Mouse (Mus musculus) hindbrain, embryonic 11.5 days (tissue): ENCODE results near the gene Chst2. TPM values are rescaled to one million over a fixed set of nuclear protein-coding genes. Genes with fewer than 3 reads are reported as not detected.

Experiments
- ATAC-seq: fragments of 200-750 bp; cut with Nextera tagmentation; 2 replicates; pipeline ENCODE4 v1.8.0; 2017; ENCODE audit warnings: mild to moderate bottlenecking, moderate TSS enrichment, moderate library complexity; ENCODE audit not compliant: low FRiP score
- DNase-seq: peaks from one replicate; pipeline ENCODE4 v3.0.0-alpha.2; 2015; ENCODE audit warnings: low spot score
- H3K27ac ChIP-seq: fragments of 300-500 bp; sonication (generic); 2 replicates; pipeline ENCODE4 v1.5.1; 2014; ENCODE audit warnings: mild to moderate bottlenecking, low read depth, low read length
- H3K27me3 ChIP-seq: fragments of 300-500 bp; sonication (generic); 2 replicates; pipeline ENCODE4 v1.6.1; 2014; ENCODE audit warnings: mild to moderate bottlenecking, low read length, moderate library complexity, mixed read lengths; ENCODE audit not compliant: control insufficient read depth, insufficient read depth
- H3K36me3 ChIP-seq: fragments of 300-500 bp; sonication (generic); 2 replicates; pipeline ENCODE4 v1.6.1; 2014; ENCODE audit warnings: mild to moderate bottlenecking, low read length, moderate library complexity, mixed read lengths; ENCODE audit not compliant: control insufficient read depth, insufficient read depth
- H3K4me1 ChIP-seq: fragments of 300-500 bp; sonication (generic); replicated peaks from 2 replicates; pipeline ENCODE4 v1.6.1; 2014; ENCODE audit warnings: low read length, mixed read lengths; ENCODE audit not compliant: control insufficient read depth, insufficient read depth
- H3K4me2 ChIP-seq: fragments of 300-500 bp; sonication (generic); replicated peaks from 2 replicates; pipeline ENCODE4 v1.6.1; 2014; ENCODE audit warnings: mild to moderate bottlenecking, low read depth, low read length
- H3K4me3 ChIP-seq: fragments of 300-500 bp; sonication (generic); 2 replicates; pipeline ENCODE4 v1.5.1; 2014; ENCODE audit warnings: low read depth, low read length
- H3K9ac ChIP-seq: fragments of 300-500 bp; sonication (generic); 2 replicates; pipeline ENCODE4 v1.6.1; 2014; ENCODE audit warnings: low read depth, low read length
- H3K9me3 ChIP-seq: fragments of 300-500 bp; sonication (generic); 2 replicates; pipeline ENCODE4 v1.6.1; 2016; ENCODE audit warnings: low read length; ENCODE audit not compliant: control insufficient read depth
- WGBS: fragments of 180-500 bp; shearing (Covaris S2); extraction: QIAGEN DNeasy Blood & Tissue Kit; methylation state at CpG from one replicate; pipeline ENCODE4 v1.1.7; 2014; 5-methylcytosine and 5-hydroxymethylcytosine counted together
- polyA plus RNA-seq: library from polyadenylated mRNA; unstranded; fragments of >200 nt; fragmentation: Nextera tagmentation; extraction: Ambion mirVana; gene quantifications from 2 replicates; pipeline ENCODE4 v1.2.1, GENCODE M21; 2014

Chst2 gene
- polyA plus RNA-seq, 1 experiment from 2014 or later = 7.5 TPM

DNA sequence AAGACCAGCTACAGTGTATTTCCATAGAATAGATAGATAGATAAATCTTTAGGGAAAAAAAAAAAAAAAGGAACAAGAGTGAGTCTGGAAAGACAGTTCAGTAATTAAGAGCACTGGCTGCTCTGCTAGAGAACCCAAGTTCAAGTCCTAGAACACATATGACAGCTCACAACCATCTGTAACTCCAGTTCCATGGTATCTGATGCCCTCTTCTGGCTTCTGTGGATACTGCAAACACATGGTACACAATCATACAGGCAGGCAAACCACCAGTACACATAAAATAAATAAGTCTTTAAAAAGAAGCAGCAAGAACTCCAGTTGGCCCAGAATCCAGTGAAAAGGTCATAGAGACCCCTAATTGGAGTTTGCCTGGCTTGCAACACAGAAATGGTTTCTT is 7.4 kb upstream of the Chst2 start:
- no peak overlapping the region for H3K27ac ChIP-seq
- H3K9me3 ChIP-seq = no peaks in the 10 kb centered on the region
- peak; percentile 15 for DNase-seq

DNA sequence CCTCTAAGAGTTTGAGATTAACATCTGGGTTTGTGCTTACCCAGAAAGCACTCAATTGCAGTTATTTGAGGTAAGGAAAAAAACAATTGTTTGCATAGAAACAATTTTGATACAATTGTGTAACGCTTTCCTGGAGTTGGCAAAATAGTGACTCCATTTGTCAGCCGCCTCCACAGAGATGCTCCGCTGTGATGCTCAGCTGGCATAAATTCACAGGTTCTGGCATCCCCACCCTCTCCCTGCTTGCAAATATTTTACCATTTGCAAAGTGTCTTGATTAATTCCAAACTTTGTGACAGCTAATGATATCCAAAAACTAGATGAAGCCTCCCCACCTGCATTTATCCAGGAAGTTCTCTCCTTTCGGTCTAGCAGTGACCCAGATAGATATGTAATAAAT is 5.5 kb upstream of the Chst2 start:
- DNase-seq (no peak), ATAC-seq (no peak)
- Histone ChIP-seq H3K4me2 (no peak overlapping the region), H3K4me3 (no peak overlapping the region), H3K4me1 (no peaks in the 10 kb centered on the region), H3K9ac (no peak overlapping the region), H3K27me3 (no peaks in the 10 kb centered on the region; the same call in 1 of the 2 replicates), H3K36me3 (no peaks in the 10 kb centered on the region), H3K9me3 (no peaks in the 10 kb centered on the region), H3K27ac (no peak overlapping the region)
- 89% methylated on average over 4 of the region's 4 CpGs for WGBS

More for the DNA sequence above, 7.4 kb upstream of the Chst2 start:
- ATAC-seq = no peak
- H3K4me3 ChIP-seq = no peak overlapping the region
- H3K27me3 ChIP-seq = no peaks in the 10 kb centered on the region
- no peaks in the 10 kb centered on the region for H3K36me3 ChIP-seq
- no peak overlapping the region for H3K9ac ChIP-seq
- no peaks in the 10 kb centered on the region for H3K4me1 ChIP-seq
- H3K4me2 ChIP-seq = no peak overlapping the region

DNA sequence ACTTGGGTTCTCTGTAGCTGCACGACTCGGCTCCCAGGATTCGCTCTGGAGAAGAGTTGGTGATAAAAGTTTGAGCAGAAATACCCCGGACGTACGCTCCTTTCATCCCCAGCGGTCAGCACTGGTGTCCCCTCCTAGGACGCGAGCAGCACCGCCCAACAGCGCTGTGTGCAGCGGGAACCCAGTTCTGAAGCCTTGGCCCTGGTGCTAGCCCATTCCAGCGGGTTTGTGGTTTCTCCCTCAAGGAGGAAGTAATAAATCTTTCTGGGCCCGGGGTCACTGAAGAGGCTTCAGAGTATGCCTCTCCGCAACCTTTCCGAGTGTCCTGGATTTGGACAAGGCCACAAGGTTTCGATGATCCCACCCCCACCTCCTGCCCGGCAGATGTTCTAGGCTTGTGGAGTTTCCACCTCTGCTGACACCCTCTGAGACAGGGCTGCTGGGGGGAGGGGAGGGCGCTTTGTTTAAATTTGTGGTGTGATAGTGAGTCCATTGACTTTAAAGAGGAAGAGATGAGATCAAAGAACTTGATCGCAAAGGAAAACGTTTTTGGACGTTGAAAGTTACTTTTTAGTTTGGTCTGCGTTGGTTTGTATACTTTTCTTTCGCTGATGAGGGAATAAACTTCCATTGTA is 1.2 kb upstream of the Chst2 start:
- H3K27ac ChIP-seq = peak overlapping the region; percentile 66
- WGBS = under 1% methylated on average over 24 of the region's 24 CpGs
- peak overlapping the region; percentile 68 for H3K9ac ChIP-seq
- H3K4me3 ChIP-seq = peak overlapping the region; percentile 46
- peak overlapping the region; percentile 98 for H3K4me2 ChIP-seq
- H3K9me3 ChIP-seq = no peaks in the 10 kb centered on the region
- no peaks in the 10 kb centered on the region for H3K36me3 ChIP-seq
- ATAC-seq = peak; percentile 35
- H3K27me3 ChIP-seq = no peaks in the 10 kb centered on the region; the same call in 1 of the 2 replicates
- no peak for DNase-seq
- H3K4me1 ChIP-seq = no peaks in the 10 kb centered on the region

DNA sequence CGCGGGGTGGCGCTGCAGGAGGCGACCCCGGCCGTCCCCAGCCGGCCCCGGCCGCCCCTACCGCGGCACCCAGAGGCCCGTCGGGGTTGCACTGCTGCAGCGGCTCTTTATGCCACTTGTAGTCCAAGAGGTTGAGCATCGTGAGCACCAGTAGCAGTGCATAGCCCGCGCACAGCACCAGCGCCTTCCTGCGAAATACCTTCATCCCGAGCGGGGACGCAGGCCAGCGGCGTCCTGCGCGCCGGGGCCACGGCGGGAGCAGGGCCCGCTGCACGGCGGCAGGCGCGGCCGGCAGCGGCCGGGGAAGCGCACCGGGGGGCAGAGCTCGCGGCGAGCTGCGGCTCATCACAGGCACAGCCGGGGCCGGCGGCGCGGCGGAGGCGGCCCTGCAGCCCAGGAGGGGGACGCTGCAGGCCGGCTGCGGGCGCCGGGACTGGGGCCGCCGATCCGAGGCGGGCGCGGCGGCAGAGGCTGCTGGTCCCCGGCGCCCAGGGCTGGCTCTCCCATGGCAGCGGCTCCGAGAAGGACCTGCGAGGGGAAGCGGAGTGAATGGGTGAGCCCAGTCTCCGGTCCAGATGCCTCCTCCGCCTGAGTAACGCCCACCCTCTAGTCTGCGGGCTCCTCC is 464 bp downstream of the Chst2 start:
- H3K4me3 ChIP-seq = peak overlapping the region; percentile 46
- H3K36me3 ChIP-seq = no peaks in the 10 kb centered on the region
- peak; percentile 53 for ATAC-seq
- WGBS = under 1% methylated on average over 55 of the region's 72 CpGs
- H3K9me3 ChIP-seq = no peaks in the 10 kb centered on the region
- no peak overlapping the region; the same call in 1 of the 2 replicates for H3K27ac ChIP-seq
- H3K4me2 ChIP-seq = peak overlapping the region; percentile 98
- no peaks in the 10 kb centered on the region for H3K4me1 ChIP-seq
- no peak for DNase-seq
- H3K27me3 ChIP-seq = no peaks in the 10 kb centered on the region; the same call in 1 of the 2 replicates
- peak overlapping the region; percentile 68 for H3K9ac ChIP-seq

DNA sequence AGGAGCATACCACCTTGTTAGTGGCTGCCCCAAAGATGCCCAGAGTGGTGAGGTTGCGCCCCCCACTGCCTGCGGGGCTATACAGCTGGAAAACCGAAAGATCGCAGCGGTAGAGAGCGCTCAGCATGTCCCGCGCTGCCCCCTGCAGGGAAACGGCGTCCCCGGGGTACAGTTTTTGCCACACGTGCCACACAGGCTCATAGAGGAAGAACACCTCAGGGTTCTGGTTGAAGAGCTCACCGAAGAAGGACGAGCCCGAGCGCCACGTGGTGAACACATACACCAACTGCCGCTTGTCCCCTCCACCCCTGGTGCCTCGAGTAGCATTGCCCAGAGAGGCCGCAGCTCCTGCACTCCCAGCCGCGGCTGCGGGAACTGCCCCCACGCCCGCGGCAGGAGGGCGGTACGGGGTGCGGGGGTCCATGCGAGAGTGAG is 994 bp downstream of the Chst2 start:
- Histone ChIP-seq H3K4me3 (peak overlapping the region; percentile 46), H3K27ac (no peak overlapping the region; the same call in 1 of the 2 replicates), H3K36me3 (no peaks in the 10 kb centered on the region), H3K9ac (peak overlapping the region; percentile 68), H3K4me1 (no peaks in the 10 kb centered on the region), H3K27me3 (no peaks in the 10 kb centered on the region; the same call in 1 of the 2 replicates), H3K4me2 (peak overlapping the region; percentile 98), H3K9me3 (no peaks in the 10 kb centered on the region)
- peak; percentile 39 for ATAC-seq
- DNase-seq = peak; percentile 69
- WGBS = 3% methylated on average over 26 of the region's 30 CpGs

DNA sequence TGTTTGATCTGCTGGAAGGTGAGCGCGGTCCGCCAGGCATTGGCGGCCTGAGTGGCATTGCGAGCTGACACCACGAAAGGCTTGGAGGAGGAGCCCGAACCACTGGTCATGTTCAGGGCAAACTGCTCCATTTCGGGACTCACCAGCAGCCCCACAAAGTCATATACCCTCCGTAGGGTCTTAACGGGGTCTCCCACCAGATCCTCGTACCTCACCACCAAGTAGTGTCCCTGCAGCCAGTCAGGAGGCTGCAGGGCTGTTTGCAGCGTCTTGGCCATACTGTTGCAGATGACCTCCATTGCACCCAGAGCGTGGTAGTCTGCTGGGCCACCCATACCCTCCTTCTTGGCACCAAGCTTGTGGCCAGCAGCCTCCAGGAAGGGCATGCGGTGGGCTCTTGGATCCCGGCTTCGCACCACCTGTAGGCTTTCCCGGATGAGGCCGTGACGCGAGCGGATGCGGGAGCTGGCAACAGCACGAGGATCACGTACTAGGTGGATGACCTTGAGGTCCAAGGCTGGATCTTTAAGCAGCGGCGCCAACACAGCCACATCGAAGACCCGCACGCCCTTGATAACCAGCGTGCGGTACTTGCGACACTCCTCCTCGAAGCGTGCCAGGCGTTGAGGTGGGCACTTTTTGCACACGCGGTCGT is 1.6 kb downstream of the Chst2 start:
- Histone ChIP-seq H3K27me3 (no peaks in the 10 kb centered on the region; the same call in 1 of the 2 replicates), H3K4me1 (no peaks in the 10 kb centered on the region), H3K9ac (no peak overlapping the region), H3K27ac (no peak overlapping the region), H3K4me2 (peak overlapping the region; percentile 98), H3K36me3 (no peaks in the 10 kb centered on the region), H3K4me3 (peak overlapping the region; percentile 46), H3K9me3 (no peaks in the 10 kb centered on the region)
- 77% methylated on average over 38 of the region's 38 CpGs for WGBS
- ATAC-seq = no peak
- no peak for DNase-seq

DNA sequence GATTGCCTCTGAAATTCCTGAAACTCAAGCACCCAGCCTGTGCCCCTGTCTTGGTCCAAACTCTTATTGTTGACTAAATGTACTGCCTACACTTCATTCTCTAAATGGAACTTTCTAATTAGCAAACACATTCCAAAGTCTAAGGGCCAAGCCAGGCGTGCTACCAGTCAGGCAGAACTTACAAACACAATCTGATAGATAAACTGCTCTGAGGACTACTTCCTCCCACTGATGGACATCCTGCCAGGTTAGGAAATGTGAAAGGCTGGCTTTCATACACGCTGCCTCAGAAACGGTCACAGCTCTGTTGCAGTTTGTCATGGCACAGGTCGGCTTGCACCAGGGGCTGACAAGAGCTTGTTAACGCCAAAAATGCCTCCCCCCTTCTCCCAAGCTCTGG is 4.8 kb downstream of the Chst2 start:
- Histone ChIP-seq H3K4me3 (no peak overlapping the region), H3K4me2 (no peak overlapping the region), H3K36me3 (no peaks in the 10 kb centered on the region), H3K27me3 (no peaks in the 10 kb centered on the region; the same call in 1 of the 2 replicates), H3K9me3 (no peaks in the 10 kb centered on the region), H3K9ac (no peak overlapping the region), H3K4me1 (no peaks in the 10 kb centered on the region), H3K27ac (no peak overlapping the region)
- WGBS = 62% methylated on average over 5 of the region's 5 CpGs
- ATAC-seq (no peak), DNase-seq (no peak)

DNA sequence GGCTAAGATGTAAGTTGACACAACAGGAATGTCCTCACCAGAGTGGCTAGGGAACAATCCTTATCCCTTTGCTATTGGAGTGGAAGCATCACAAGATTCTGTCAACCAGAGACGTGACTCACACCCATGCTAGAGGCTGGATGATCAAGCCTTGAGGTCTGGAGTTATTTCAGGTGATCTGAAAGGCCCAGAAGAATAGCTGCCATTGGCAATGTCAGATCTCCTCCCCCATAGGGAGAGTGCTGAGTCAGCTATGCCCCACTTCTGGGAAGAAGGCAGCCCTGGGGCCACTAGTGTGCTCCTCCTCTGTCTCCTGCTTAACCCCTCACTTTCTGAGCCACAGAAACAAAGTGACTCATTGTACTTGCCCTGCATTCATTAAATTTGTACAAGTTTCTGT is 14.5 kb downstream of the Chst2 start:
- H3K4me1 ChIP-seq = no peaks in the 10 kb centered on the region
- no peaks in the 10 kb centered on the region for H3K9me3 ChIP-seq
- DNase-seq (no peak), ATAC-seq (no peak)
- H3K4me2 ChIP-seq = no peak overlapping the region
- no peaks in the 10 kb centered on the region for H3K27me3 ChIP-seq
- no peak overlapping the region for H3K9ac ChIP-seq
- no peak overlapping the region for H3K27ac ChIP-seq
- 61% methylated on average over 1 of the region's 1 CpGs for WGBS
- no peaks in the 10 kb centered on the region for H3K36me3 ChIP-seq
- H3K4me3 ChIP-seq = no peak overlapping the region
